Mouse (Mus musculus) stomach, postnatal 0 days (tissue): ENCODE data around the gene Dpy19l1.

Source experiments
- CTCF ChIP-seq: IDR thresholded peaks from 2 replicates; pipeline ENCODE4 v1.5.1; 2016; ENCODE audit warnings: antibody characterized with exemption, low read depth, mild to moderate bottlenecking, moderate library complexity
- EP300 ChIP-seq: optimal IDR thresholded peaks from 2 replicates; pipeline ENCODE3; 2016; ENCODE audit warnings: antibody characterized with exemption

DNA sequence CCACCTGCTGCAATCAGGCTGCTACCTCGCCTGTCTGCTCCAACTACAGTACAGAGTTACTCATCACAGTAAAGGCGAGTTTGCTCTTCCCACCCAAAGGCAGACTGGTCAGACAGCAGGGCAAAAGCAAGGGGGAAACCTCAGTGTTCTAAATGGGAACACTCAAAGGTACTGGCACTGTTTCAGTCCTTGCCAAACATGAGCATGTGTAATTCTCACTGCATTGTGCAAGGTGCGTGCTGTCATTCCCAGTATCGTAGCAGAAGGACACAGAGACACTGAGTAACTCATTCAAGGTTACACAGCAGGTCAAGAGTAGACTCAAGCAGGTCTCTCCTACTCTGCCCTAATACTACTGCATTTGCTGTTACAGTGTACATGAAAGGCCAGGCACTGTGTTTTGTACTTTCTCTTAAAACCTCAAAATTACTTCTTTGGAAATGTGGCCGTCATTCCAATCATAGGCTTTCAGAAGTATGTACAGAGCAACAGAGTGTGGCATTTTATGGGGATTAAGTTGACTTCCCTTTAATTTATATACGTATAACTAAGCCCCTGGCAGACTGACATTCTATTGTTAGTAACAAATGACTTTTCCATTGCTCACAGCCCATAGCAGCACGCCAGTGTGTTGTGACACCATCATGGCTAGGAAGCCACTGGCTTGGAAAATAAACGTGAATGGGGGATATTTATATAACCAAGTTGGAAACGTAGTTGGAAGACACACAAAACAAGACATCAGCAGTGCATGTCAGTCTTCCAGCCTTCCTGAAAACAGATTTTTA is 10.5 kb upstream of the Dpy19l1 start:
- TF ChIP-seq CTCF (no peak), EP300 (no peak)
